Mouse (Mus musculus) thymus, adult 18-20 months (tissue): ENCODE data around the gene Coa6.
"Not testable (repeated sequence)": the region's sequence is repeated elsewhere in the genome, so short reads cannot be mapped to it uniquely, and the experiment has no call there.

ENCODE experiments used
- DNase-seq, 2 experiments: peaks; one replicate each; pipeline ENCODE4 v3.0.0; 2022; ENCODE audit warnings: mixed read lengths in 2 of 2

The Coa6 gene

DNA sequence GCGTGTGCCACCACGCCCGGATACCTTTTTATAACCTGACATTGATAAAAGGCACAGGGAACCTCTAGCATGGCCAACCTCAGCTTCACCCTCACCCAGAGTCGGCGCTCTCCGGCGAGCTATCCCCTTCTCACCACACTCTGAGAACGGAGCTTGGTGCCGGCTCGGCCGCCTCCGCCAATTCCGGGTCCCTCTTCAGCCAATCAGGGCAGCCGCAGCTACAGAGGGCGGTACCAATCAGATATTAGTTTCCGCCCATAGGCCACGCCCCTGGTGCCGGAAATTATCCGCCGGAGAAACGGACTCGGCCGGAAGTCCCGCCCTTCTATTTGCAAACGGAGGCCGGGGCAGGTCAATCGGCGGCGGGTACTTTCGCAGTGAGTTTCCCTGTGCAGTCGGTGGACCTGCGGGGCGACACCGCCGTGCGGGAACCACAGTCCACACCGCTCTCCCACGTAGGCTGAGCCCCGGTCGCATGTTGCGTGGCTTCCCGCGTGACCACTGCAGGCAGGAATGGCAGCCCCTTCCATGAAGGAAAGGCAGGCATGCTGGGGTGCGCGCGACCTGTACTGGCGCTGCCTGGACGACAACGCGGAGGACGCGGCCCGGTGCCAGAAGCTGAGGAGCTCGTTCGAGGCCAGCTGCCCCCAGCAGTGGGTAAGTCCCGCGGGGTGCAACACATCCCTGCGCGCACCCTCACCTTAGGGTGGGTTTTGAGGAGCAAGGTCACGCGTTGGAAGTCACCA is at the start of gene Coa6:
TSS of gene Coa6 (plus strand) at position 342 of the 746 bp plus-strand sequence.
- peak; percentile 94 to 96 for DNase-seq

DNA sequence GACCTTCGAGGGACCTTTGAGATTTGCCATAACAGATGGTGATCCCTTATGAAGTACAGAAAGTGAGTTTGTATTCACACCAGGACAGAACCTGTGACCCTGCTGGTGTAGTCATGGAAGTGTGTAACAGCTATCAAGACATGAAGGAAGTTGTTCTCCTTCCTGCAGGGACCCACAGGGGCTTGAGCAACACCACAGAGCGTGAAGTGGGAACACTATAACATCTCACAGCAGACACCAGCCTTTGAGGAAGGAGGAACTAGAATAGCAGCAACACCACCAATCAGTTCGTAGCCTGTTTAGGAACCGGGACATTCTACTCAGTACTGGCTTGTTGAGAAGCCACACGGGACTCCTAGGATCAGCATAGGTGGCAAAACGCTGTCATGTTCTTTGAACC is 42.7 kb upstream of the Coa6 start:
- no peak for DNase-seq

DNA sequence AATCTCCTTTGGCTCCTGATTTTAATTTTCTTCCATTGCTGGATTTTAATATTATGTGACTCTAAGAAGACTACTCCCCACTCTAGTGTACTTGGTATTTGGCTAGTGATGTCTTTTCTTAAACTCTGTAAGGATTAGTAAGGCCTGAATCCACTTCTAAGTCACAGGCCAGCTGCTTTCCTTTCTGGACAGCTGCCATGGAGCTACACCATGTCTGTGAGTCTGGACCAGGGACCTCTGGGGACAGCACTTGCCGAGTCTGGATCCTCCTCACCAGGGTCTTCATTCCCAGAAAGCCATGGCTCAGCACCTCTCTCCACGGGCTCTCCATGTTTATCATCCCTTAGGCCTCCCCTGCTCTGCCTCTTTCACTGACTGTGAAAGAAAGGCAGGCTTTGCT is 42.2 kb upstream of the Coa6 start:
- no peak for DNase-seq

DNA sequence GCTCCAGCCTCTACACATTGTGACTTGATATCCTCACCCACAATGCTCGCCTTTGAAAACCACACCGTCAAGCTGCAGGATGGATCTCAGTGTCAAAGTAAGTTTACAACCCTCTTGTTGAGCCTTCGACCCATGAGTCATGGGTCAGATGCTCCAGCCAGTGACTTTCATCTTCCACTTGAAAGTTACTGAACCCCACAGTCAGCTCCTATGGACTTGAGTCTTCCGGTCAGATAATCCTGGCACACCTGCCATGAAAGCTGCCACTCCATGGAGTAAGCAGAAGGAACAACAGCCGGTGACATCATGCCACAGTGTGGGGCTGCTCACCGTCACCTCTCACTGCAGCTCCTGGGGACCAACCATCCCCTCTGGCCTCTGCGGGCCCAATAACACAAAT is 41.0 kb upstream of the Coa6 start:
- no peak for DNase-seq

DNA sequence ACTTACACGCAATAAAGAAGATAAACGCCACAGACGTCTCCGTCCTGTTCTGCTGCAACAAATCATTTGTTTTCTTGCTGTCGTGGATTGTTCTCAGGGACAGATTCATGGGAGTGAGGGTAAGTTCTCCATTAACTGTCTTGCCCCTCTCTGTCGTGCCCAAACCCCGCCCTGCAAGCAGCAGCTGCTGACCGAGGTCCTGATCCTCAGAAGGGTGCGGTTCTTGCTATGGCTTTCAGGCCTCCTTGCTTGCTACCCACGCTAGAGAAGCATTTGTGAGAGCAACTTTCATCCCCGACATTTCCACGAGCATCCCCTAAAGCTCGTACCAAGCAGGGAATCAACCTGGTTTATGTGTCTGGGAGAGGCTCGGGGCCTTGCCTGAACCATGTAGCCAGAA is 40.1 kb upstream of the Coa6 start:
- DNase-seq = no peak

DNA sequence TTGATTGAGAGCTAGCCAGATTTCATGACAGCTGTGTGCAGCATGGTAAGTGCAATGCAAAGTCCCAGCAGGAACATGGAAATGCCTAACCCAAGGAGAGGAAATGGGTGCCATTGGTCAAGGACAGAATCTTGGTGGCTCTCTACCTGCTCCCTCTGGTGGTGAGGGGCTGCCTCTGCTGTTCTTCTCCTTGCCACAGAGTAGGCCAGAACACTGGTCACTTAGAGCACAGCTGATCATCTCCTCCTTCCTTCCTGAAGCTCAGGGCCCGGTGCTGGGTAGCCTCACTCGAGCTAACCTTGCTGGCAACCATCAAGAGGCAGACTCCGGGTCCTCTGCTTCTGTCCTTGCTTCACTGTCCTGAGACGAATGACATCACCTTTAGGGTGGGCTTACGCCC is 39.6 kb upstream of the Coa6 start:
- no peak for DNase-seq

DNA sequence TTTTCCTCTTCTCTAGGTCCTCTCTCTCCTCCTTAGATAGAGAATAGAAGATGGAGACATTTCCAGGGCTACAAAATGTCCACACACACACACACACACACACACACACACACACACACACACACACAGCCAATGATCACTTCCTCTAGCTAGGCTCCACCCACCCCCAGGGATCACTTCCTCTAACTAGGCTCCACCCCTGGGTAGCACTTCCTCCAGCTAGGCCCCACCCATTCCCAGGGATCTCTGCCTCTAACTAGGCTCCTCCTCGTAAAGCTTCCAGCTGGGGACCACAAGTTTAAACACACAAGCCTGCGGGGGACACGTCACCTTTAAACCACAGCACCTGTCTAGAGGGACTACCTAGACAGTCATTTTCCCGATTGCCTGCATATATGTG is 34.7 kb upstream of the Coa6 start:
- no peak for DNase-seq

DNA sequence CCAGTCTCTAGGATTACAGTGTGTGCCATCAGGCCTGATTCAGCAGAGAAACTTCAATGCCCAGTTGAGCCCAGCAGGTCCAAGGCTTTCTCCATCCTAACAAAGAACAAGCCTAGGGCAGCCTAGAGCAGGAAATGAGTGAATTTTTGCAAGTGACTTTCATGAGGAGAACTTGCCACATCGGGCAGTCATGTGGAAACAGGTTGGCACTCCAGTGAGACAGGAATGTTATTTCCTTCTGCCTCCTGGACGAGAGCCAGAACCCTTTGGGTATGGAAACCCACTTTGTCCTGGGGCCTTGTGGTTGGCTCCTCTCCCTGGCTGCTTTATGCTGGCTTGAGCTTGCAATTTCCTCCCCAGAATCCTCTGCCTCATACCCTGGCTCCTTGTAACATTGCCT is 30.8 kb upstream of the Coa6 start:
- DNase-seq = no peak

DNA sequence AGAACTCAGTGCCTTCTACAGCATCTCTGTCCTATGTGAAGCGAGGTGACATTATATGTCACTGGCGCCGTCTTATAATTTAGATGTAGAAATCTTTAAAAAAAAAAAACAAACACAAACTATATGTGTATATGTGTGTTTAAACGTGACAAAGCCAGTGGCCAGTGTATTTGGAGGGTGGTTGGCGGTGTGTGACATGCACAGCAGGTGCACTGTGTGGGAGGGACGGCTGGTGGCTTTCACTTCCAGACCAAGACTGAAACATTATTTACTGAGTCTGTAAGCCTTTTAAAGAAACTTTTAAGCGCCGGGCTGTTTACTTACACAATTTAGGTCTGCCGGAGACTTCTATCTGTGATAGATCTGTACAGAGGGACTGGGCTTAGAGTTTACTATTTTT is 26.9 kb upstream of the Coa6 start:
- DNase-seq = no peak

DNA sequence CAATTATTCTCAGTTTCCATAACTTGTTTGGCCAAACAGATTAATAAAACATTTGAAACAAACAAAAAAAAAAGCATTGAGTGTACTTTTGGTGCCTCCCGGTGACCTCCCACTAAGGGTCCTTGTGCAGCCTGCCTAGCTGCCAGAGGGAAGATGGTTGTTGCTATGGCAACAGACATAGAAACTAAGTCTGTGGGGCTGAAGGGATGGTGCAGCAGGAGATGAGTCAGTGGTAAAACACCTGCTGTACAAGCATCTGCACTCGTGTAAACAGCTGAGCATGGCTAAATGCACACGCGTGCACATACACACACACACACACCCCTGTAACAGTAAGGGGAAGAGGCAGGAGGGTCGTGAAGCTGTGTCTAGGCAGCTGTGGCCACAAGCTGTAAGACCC is 26.4 kb upstream of the Coa6 start:
- no peak for DNase-seq

DNA sequence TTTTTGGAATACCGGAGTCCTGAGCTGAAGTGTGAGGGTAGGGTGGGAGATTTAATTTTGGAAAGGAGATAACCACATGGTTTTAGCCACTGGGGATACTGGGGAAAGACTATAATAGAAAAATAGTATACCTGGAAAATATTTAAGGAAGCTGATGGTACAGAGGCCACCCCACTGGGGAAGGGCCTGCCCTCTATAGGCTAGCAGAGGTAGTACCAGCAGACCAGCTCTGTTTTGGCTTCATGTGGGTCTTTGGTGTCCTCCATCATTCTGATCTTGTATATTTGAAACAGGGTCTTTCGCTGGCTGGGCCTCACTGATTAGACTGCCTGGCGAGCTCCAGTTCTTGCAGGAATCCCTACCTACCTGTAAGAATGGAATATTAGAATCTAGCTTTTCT is 24.0 kb upstream of the Coa6 start:
- DNase-seq = no peak

DNA sequence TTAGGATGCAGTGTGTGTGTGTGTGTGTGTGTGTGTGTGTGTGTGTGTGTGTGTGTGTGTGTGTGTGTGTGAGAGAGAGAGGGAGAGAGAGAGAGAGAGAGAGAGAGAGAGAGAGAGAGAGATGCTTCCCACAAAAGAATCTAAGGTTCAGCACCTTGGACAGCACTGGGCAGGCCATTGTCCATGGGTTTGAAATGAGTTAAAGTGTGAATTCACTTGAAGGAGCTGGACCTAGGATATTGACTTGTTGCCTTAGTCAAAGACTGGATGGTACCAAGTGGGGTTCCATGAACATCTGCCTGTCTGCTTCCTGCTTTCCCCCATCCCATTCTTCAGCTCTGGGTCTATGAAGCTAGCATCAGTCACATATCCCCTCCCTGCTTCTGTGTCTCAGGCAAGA is 17.8 kb upstream of the Coa6 start:
- DNase-seq = not testable (repeated sequence)

DNA sequence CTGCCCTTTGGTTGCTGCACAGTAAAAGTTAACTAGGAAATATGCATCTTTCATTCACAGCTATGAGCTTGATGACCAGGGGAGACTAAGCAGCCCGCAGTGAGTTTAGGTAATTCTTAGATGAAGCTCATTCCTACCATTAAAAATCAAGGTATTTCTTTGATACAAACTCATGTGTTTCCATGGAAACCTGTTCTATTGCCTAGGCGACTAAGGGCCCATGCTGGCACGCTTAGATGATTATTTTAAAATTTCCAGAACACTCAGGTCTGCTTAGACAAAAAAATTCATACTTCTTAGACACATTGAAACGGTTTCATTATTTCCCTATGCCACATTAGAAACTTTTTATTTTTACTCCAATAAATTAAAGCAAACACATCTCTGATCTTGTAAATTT is 17.3 kb upstream of the Coa6 start:
- no peak for DNase-seq

DNA sequence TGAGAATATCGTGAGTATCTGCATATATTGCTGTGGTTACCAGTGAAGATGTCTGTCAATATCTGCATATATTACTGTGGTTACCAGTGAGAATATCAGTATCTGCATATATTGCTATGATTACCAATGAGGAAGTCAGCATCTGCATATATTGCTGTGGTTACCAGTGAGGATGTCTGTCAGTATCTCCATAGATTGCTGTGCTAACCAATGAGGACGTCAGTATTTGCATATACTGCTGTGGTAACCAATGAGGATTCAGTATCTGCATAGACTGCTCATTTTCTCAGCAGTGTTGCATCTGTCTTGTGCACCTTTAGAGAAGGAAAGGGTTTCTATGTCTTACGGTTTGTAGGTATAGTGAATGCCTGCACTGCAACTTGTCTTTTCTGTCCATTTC is 1.5 kb upstream of the Coa6 start:
- DNase-seq = no peak

DNA sequence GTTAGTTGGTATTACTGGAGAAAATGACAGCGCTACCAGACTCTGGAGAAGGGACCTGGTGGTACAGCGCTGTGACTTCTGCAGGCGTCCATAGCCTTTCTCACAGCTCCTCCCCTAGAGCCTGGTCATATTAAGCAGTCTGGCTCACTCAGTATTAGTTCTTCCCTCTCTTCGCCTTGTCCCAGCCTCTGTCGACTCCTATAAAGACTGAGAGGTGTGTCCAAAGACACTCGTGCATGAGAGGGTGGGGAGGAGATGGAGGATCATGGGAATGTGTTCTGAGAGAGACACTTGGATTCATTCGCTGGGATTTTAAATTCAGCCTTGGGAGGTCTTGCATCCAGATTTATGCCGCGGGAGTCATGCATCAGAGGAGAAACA is 595 bp downstream of the Coa6 start:
- no peak for DNase-seq

DNA sequence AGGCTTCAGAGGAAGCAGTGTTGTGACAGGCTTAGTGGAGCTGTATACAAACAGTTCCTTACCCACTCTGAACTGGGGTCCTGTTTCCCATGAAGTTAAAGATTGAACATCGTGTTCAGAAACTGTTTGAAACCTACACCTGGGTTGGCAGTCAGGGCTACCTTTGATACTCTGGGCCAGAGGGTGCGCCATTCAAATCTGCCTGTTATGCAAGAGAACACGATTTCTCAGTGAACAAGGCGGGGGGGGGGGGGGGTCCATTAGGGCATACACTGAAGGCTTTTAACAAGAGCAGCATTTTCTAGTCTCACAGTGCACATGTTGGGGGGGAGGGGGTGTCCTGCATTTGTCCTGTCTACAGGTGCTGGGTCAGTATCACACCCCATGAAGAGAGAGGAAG is 1.8 kb downstream of the Coa6 start:
- no peak for DNase-seq

DNA sequence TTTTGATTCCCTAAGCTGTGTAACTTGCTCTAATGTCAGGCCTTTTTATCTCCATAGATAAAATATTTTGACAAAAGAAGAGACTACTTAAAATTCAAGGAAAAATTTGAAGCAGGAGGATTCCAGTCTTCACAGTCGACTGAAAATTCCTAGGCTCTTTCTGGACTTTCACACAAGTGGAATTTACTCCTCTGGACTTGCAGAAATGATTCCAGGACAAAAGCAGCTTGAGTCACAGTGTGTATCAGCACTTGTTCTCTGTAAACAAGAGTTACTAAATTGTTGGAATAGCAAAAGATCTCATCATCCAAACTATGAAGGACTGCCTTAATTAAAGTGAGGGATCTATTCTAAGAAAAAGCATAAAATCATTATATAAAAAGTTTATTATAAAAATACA is 2.6 kb downstream of the Coa6 start:
- DNase-seq = no peak

DNA sequence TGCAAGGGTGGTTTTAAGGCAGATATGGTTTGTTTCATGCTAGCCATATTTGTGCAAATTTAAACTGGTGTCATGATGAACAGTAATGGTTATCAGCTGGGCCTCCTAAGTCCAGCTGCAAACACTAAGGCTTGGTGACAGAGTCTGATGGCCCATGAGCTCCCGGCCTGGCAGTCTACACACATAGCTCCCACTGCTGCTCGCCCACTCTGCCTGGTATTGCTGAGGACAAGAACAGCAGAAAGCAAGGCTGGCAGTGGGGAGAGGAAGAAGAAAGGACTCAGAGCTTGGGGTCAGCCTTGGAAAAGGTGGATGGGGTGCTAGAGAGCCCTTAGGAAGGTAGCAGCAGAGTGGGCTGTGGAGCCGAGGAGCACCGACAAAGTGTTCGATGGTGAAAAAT is 7.3 kb downstream of the Coa6 start:
- no peak for DNase-seq

DNA sequence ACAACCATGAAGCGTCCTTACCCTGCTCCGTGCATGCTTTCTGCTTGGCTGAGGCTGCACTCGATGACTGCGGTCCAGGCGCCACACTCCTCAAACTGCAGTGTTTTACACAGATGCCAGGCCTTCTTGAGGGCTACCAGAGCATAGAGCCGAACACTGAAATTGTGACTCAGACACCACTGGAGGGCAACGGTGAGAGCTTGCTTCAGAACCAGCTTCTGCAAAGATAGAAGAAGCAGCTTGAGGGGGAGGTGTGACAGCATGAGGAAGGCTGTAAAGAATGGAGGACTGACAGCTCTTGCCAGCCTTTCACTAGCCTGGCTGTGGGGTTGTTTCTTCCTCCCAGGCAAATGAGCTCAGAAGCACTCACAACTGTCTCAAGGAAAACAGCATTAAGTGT is 11.5 kb downstream of the Coa6 start:
- no peak for DNase-seq

DNA sequence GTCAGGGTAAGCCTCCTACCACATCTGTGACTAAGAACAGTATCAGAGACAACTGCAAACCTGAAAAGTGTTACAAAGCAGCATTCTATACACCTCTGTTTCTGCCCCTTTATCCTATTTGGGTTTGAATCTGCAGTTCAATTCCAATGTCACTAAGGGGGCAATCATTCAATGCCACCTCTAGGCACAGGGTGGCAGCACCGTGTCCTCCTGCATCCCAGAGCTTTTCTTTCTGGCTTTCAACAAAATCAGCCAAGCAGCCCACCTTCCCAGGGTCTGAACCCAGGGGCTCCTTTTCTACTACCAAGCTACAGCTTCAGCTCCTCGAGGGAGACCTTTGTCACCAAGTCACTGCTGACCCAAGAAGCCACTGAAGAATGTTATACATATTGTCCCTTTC is 16.6 kb downstream of the Coa6 start:
- DNase-seq = no peak

DNA sequence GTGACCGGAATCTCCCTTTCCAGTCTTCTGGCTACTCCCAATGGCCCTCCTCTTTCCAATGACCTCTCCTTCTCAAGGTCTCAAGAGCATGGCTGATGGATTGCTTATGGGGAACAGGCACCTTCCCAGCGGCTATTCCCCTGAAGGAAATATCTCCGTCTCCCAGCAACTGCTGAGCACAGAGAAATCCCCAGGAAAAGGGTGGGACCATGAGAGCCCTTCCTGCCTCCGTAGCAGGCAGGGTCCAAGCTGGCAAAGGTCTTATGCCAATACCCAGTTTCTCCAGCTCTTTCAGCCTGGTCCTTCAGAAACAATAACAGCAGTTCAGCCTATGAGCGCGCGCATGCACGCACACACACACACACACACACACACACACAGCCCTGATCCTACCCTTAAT is 28.8 kb downstream of the Coa6 start:
- no peak for DNase-seq

DNA sequence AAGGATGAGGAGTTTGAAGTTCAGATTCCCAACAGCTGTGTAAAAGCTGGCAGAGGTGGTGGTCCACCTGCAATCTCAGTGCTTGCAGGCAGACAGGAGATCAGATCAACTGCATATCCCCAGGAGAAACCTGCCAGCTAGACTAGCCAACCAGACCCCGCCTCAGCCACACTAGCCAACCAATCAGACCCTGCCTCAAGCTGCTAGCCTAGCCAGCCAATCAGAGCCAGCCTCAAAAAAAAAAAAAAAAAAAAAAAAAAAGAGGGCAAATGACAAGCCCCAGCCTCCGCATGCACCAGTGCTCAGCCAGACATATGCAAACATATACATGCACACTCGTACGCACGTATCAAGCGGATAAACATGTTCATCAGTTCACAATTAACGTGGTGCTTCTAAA is 33.1 kb downstream of the Coa6 start:
- DNase-seq = no peak

DNA sequence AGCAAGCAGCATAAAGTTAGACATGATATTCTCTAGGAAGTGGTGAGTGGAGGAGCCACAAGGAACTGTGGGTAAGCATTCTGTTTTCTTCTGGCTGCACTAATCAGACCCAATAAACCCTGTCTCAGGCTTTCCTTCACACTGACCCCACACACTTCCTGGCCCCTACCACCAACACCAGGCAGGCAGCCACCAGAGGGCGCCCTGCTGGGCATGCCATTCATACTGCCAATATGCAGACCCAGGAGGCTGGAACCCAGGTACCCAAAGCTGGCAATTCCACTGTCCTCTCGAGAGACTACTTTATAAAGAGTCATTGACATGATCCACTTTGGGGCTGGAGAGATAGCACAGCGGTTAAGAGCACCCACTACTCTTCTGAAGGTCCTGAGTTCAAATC is 38.0 kb downstream of the Coa6 start:
- DNase-seq = peak; percentile 36 to 46

DNA sequence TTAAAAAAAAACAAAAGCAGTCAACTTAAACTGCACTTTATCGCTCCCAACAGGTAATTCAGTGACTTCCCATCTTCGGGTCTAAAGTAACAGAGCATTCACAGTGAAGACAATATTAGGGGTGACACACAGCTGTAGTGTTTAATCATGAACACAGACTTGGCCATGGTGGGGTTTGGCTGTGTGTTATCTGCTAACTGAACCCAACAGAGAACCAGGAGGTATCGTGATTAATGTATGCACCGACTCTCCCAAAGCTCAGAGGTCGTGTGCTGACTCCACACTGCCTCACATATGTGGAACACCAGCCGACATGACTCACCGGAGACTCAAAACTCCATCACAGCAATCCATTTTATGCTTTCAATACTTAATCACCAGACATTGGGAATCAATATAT is 39.4 kb downstream of the Coa6 start:
- DNase-seq = no peak

DNA sequence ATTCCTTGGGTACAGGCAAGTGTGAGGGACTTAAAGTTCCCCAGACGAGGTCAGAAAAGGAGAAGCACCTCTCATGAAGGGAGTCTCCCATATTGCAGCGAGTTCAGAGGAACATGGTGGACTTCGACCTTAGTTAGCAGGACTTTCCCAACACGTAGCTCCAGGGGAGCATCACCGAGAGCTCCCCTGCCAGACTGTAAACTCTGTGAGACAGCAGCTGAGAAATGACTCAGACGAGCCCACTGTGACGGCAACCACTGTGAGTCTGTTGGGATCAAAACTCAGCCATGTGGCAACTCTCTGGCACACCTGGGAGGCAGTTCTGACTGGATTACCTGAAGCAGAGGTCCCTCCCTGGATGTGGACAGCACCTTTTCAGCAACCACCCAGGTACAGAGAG is 41.8 kb downstream of the Coa6 start:
- DNase-seq = no peak
